ENCODE assay signal across 9 mouse cellular contexts in genomic region chrX:103356761-103357236, GRCm38 (mm10). TPM values are rescaled to one million over a fixed set of nuclear protein-coding genes. Genes with fewer than 3 reads are reported as not detected.
A peak's percentile ranks its signal among the peaks of the same experiment; 100 is the strongest.
DNase-seq lines count a peak whose midpoint lies in the region; ATAC-seq and TF ChIP-seq lines count a peak whose summit lies in the region.
"Had no signal": no experiment of that assay in that cellular context is flagged by ENCODE, and none has a peak within 500 bp of the region (broad histone marks: within the 10 kb centered on the region; RNA-seq: fewer than 3 reads in every experiment).

No protein-coding gene starts in this region.

- H3K27me3 ChIP-seq in heart, embryonic 13.5 days (replicated peaks): peaks cover 71% of the 10 kb centered on the region
- peaks cover 42% of the 10 kb centered on the region for H3K27me3 ChIP-seq in heart, embryonic 14.5 days (ENCODE audit: control insufficient read depth, insufficient read depth, low read length)
- H3K27me3 ChIP-seq in limb, embryonic 12.5 days: peaks cover 32% of the 10 kb centered on the region

- DNase-seq in heart, adult 8-10 months (ENCODE audit: low spot score): no peak
- DNase-seq in brain, embryonic 14.5 days (ENCODE audit: low read depth): peak; percentile 57
- DNase-seq in right cerebral cortex, postnatal 14 days: peak; percentile 13
- DNase-seq in MN1 (ENCODE audit: low spot score): no peak

- WGBS in heart, embryonic 13.5 days: 5% methylated on average over 24 of the region's 24 CpGs
- 11% methylated on average over 24 of the region's 24 CpGs for WGBS in heart, embryonic 14.5 days
- WGBS in limb, embryonic 12.5 days: 6% methylated on average over 24 of the region's 24 CpGs

- no peak overlapping the region for H3K27ac ChIP-seq in heart, embryonic 13.5 days (replicated peaks)
- H3K27ac ChIP-seq in heart, embryonic 14.5 days (replicated peaks in 1 of 2; ENCODE audit: control insufficient read depth in 1 of 2, insufficient read depth in 1 of 2, low read depth in 2 of 2, low read length in 2 of 2): no peak overlapping the region
- H3K27ac ChIP-seq in limb, embryonic 12.5 days: no peak overlapping the region

- no peak for ATAC-seq in heart, embryonic 13.5 days (ENCODE audit: extremely low read depth, insufficient number of reproducible peaks, low FRiP score, low TSS enrichment)
- ATAC-seq in CD4-positive, CD25-positive, alpha-beta regulatory T cell, adult 4 months: peak; percentile 62
- no peak for ATAC-seq in heart, embryonic 14.5 days (ENCODE audit: insufficient number of reproducible peaks, insufficient read depth, low FRiP score, low read depth)
- ATAC-seq in limb, embryonic 12.5 days (ENCODE audit: insufficient number of reproducible peaks, insufficient read depth, low FRiP score, low TSS enrichment, low read depth): peak; percentile 73; the same call in 1 of the 2 replicates

- TF ChIP-seq POLR2A in brain, embryonic 14.5 days (IDR thresholded peaks at IDR 0.05; ENCODE audit: borderline replicate concordance, extremely low read depth, insufficient read depth, insufficient read length, poor library complexity, severe bottlenecking): no peak

- no peaks in the 10 kb centered on the region for H3K4me1 ChIP-seq in heart, embryonic 13.5 days
- no peaks in the 10 kb centered on the region for H3K4me1 ChIP-seq in heart, embryonic 14.5 days (ENCODE audit: control insufficient read depth in 2 of 2, insufficient read depth in 2 of 2, low read length in 2 of 2)
- H3K4me1 ChIP-seq in limb, embryonic 12.5 days (replicated peaks): no peaks in the 10 kb centered on the region

- H3K4me3 ChIP-seq in heart, embryonic 13.5 days: peak overlapping the region; percentile 67
- H3K4me3 ChIP-seq in heart, embryonic 14.5 days (ENCODE audit: control insufficient read depth in 1 of 2, insufficient read depth in 1 of 2, low read depth in 1 of 2, low read length in 2 of 2): peak overlapping the region; percentile 60 to 95
- peak overlapping the region; percentile 56 for H3K4me3 ChIP-seq in limb, embryonic 12.5 days (replicated peaks)

- no peak for TF ChIP-seq CTCF in brain, embryonic 14.5 days (IDR thresholded peaks at IDR 0.05; ENCODE audit: borderline replicate concordance, extremely low read depth, insufficient read depth, insufficient read length)

- no peaks in the 10 kb centered on the region for H3K9me3 ChIP-seq in heart, embryonic 13.5 days
- no peaks in the 10 kb centered on the region for H3K9me3 ChIP-seq in heart, embryonic 14.5 days (ENCODE audit: control insufficient read depth, low read length)
- no peaks in the 10 kb centered on the region for H3K9me3 ChIP-seq in limb, embryonic 12.5 days

- H3K36me3 ChIP-seq in heart, embryonic 13.5 days: no peaks in the 10 kb centered on the region
- no peaks in the 10 kb centered on the region for H3K36me3 ChIP-seq in heart, embryonic 14.5 days (ENCODE audit: control insufficient read depth, insufficient read depth, low read length)
- H3K36me3 ChIP-seq in limb, embryonic 12.5 days: no peaks in the 10 kb centered on the region

- H3K9ac ChIP-seq in heart, embryonic 13.5 days: peak overlapping the region; percentile 80
- H3K9ac ChIP-seq in heart, embryonic 14.5 days (ENCODE audit: low read length): peak overlapping the region; percentile 71
- peak overlapping the region; percentile 56 for H3K9ac ChIP-seq in limb, embryonic 12.5 days (replicated peaks)

- peak overlapping the region; percentile 68 for H3K4me2 ChIP-seq in heart, embryonic 13.5 days
- peak overlapping the region; percentile 65 for H3K4me2 ChIP-seq in heart, embryonic 14.5 days (ENCODE audit: low read length)
- peak overlapping the region; percentile 56 for H3K4me2 ChIP-seq in limb, embryonic 12.5 days

RNA-seq across cellular contexts. Expression of gene Chic1, which starts 0.5 kb away (rescaled TPM):
- polyA plus RNA-seq in heart, embryonic 13.5 days (2015; fragmentation: Nextera tagmentation; extraction: Ambion mirVana): 2.7 and 2.8 TPM in 2 replicates
- total RNA-seq in heart, adult 8-10 months (2022): under 1 TPM; 0.62 to 0.94 (median 0.67) TPM
- polyA plus RNA-seq in CD4-positive, CD25-positive, alpha-beta regulatory T cell, adult 4 months (2017; shearing (Covaris generic)): 1 to 10 TPM; 3.1 to 3.2 TPM
- polyA plus RNA-seq in brain, embryonic 14.5 days (2012; rRNA removed): 7.0 and 8.7 TPM in 2 replicates
- polyA plus RNA-seq in heart, embryonic 14.5 days (2014; fragmentation: Nextera tagmentation; extraction: Ambion mirVana): 2.8 and 3.1 TPM in 2 replicates
- 3.8 and 4.5 TPM in 2 replicates for polyA plus RNA-seq in limb, embryonic 12.5 days (2016; fragmentation: Nextera tagmentation; extraction: Ambion mirVana)

RNA-seq across cellular contexts. Expression of gene Cdx4, which starts 35.6 kb away (rescaled TPM):
- polyA plus RNA-seq in heart, embryonic 13.5 days (2015; fragmentation: Nextera tagmentation; extraction: Ambion mirVana): not detected in 2 replicates
- total RNA-seq in heart, adult 8-10 months (2022): not detected
- polyA plus RNA-seq in CD4-positive, CD25-positive, alpha-beta regulatory T cell, adult 4 months (2017; shearing (Covaris generic)): not detected
- not detected in 2 replicates for polyA plus RNA-seq in brain, embryonic 14.5 days (2012; rRNA removed)
- polyA plus RNA-seq in heart, embryonic 14.5 days (2014; fragmentation: Nextera tagmentation; extraction: Ambion mirVana): not detected in 2 replicates
- polyA plus RNA-seq in limb, embryonic 12.5 days (2016; fragmentation: Nextera tagmentation; extraction: Ambion mirVana): not detected in 2 replicates
- total RNA-seq: layer of hippocampus, adult 18-20 months had no signal

RNA-seq across cellular contexts. Expression of gene Tsx, which starts 57.5 kb away (rescaled TPM):
- not detected in 2 replicates for polyA plus RNA-seq in heart, embryonic 13.5 days (2015; fragmentation: Nextera tagmentation; extraction: Ambion mirVana)
- not detected for total RNA-seq in heart, adult 8-10 months (2022)
- polyA plus RNA-seq in CD4-positive, CD25-positive, alpha-beta regulatory T cell, adult 4 months (2017; shearing (Covaris generic)): under 1 TPM; 0.67 to 0.87 TPM
- 1.2 and 1.4 TPM in 2 replicates for polyA plus RNA-seq in brain, embryonic 14.5 days (2012; rRNA removed)
- polyA plus RNA-seq in heart, embryonic 14.5 days (2014; fragmentation: Nextera tagmentation; extraction: Ambion mirVana): not detected in 2 replicates
- polyA plus RNA-seq in limb, embryonic 12.5 days (2016; fragmentation: Nextera tagmentation; extraction: Ambion mirVana): 0.73 and 0.79 TPM in 2 replicates
- total RNA-seq: layer of hippocampus, adult 18-20 months had no signal

Comparison
In these comparisons a context has a peak if more than half of its experiments do, and no peak if none do; other contexts are left out.
1. ATAC-seq: peak in CD4-positive, CD25-positive, alpha-beta regulatory T cell, adult 4 months (single experiment) and limb, embryonic 12.5 days (single experiment); none in heart, embryonic 13.5 days (single experiment) and heart, embryonic 14.5 days (single experiment).
2. DNase-seq: peak in brain, embryonic 14.5 days (single experiment) and right cerebral cortex, postnatal 14 days (single experiment); none in heart, adult 8-10 months (single experiment) and MN1 (single experiment).
3. Peak in every context shown above with its lines, with median percentiles within 50 percentile points of each other: H3K4me2 ChIP-seq, H3K4me3 ChIP-seq and H3K9ac ChIP-seq.